Mouse (Mus musculus) CH12.LX (cell line): Measurements from ENCODE around the gene Olfr53.

Source experiments
- BHLHE40 ChIP-seq: IDR thresholded peaks from 2 replicates; pipeline ENCODE4 v1.6.1; 2011; ENCODE audit warnings: mild to moderate bottlenecking, low read depth, low read length, improper control_type of control experiment
- CTCF ChIP-seq, 2 experiments: IDR thresholded peaks in 1 of 2; conservative IDR thresholded peaks in 1 of 2; 2 replicates each; pipeline ENCODE4 v1.5.1; 2011 to 2012; ENCODE audit warnings: low read depth in 2 of 2, low read length in 2 of 2, improper control_type of control experiment in 1 of 2, inconsistent platforms in 1 of 2, mild to moderate bottlenecking in 1 of 2, moderate library complexity in 1 of 2
- E2F4 ChIP-seq: IDR thresholded peaks from 2 replicates; pipeline ENCODE4 v1.6.1; 2011; ENCODE audit warnings: low read depth, low read length, improper control_type of control experiment; ENCODE audit not compliant: insufficient replicate concordance
- HCFC1 ChIP-seq: IDR thresholded peaks from 2 replicates; pipeline ENCODE4 v1.6.1; 2012; ENCODE audit warnings: low read depth, mild to moderate bottlenecking, inconsistent platforms, low read length, improper control_type of control experiment
- PAX5 ChIP-seq: IDR thresholded peaks from 2 replicates; pipeline ENCODE4 v1.6.1; 2012; ENCODE audit warnings: low read length, inconsistent platforms, mixed read lengths
- RCOR1 ChIP-seq: conservative IDR thresholded peaks from 2 replicates; pipeline ENCODE4 v1.6.1; 2012; ENCODE audit warnings: low read depth, mild to moderate bottlenecking, inconsistent platforms, low read length, improper control_type of control experiment
- USF1 ChIP-seq: IDR thresholded peaks from 2 replicates; pipeline ENCODE4 v1.6.1; 2014; ENCODE audit warnings: low read depth, mild to moderate bottlenecking, inconsistent platforms, low read length, improper control_type of control experiment

GRCm38 (mm10) chr7:140659630-140660029 is 13.4 kb downstream of the Olfr53 start, which contains the start of gene Olfr539:
- TF ChIP-seq CTCF (conservative IDR thresholded peaks at IDR 0.05 in 1 of 2, IDR thresholded peaks at IDR 0.05 in 1 of 2; ENCODE audit: low read depth in 2 of 2, low read length in 2 of 2) (no peak), USF1 (no peak), HCFC1 (no peak), E2F4 (no peak), PAX5 (no peak), BHLHE40 (no peak), RCOR1 (no peak)
